Mouse (Mus musculus): ENCODE measurements at regions not wholly inside any gene's neighbourhood (a gene's known extent, or its start where the extent isn't known, plus 50 kb on each side); places are given as distances from the start of the nearest gene placed in this dataset.

- TF ChIP-seq CTCF (IDR thresholded peaks at IDR 0.05; ENCODE audit: insufficient read depth, low read length), result no peak
- TF ChIP-seq POLR2A (IDR thresholded peaks at IDR 0.05; ENCODE audit: borderline replicate concordance, extremely low read depth, low read depth, low read length), result no peak
These were observed 195.2 kb downstream of the Abcc12 start for GRCm38 (mm10) chr8:86385236-86385635.
